Mouse (Mus musculus) embryonic fibroblast, embryonic 13.5 days (primary cell): ENCODE results near the gene Lrrc4c.

Experiments used
- CTCF ChIP-seq: IDR thresholded peaks from 2 replicates; pipeline ENCODE4 v1.5.1; 2011; ENCODE audit warnings: mild to moderate bottlenecking, control low read depth, low read length, moderate library complexity, borderline replicate concordance; ENCODE audit not compliant: insufficient read depth
- POLR2A ChIP-seq: IDR thresholded peaks from 2 replicates; pipeline ENCODE4 v1.6.1; 2011; ENCODE audit warnings: low read depth, mild to moderate bottlenecking, control low read depth, low read length, moderate library complexity

- no peak for TF ChIP-seq POLR2A
- TF ChIP-seq CTCF = no peak
Measured at GRCm38 (mm10) chr2:97618589-97618988, 1300.6 kb downstream of the Lrrc4c start.
